Mouse (Mus musculus) v-Abl transformed pro-B cells (cell line): ENCODE measurements around the gene Trcg1.

Experiments used
- in situ Hi-C, 2 experiments: fragments of 400-800 bp; cut with MboI; formaldehyde crosslinking; loops; one replicate each; pipeline ENCODE4 v1.15.1; 2025; ENCODE audit not compliant: unreplicated experiment in 2 of 2

Trcg1 gene

GRCm38 (mm10) chr9:57278268-57278667 is 41.9 kb downstream of the Trcg1 start:
- in situ Hi-C loops = loop anchor here in 1 of 2 experiments (10.0 kb wide), 1 partner anchor 367 kb away; no protein-coding TSS in a partner anchor

GRCm38 (mm10) chr9:57279441-57279840 is 43.1 kb downstream of the Trcg1 start:
- in situ Hi-C loops = loop anchor here in 1 of 2 experiments (10.0 kb wide), 1 partner anchor 365 kb away; no protein-coding TSS in a partner anchor

GRCm38 (mm10) chr9:57281549-57281948 is 45.2 kb downstream of the Trcg1 start:
- in situ Hi-C loops = no loop called here

- in situ Hi-C loops = no loop called here
Measured at GRCm38 (mm10) chr9:57282686-57283085, 46.3 kb downstream of the Trcg1 start.

GRCm38 (mm10) chr9:57283311-57283710 is 47.0 kb downstream of the Trcg1 start:
- in situ Hi-C loops = no loop called here

- in situ Hi-C loops = no loop called here
Measured at GRCm38 (mm10) chr9:57287183-57287582, 50.8 kb downstream of the Trcg1 start.

GRCm38 (mm10) chr9:57294905-57295304 is 58.5 kb downstream of the Trcg1 start:
- in situ Hi-C loops = no loop called here

GRCm38 (mm10) chr9:57295666-57296065 is 59.3 kb downstream of the Trcg1 start:
- in situ Hi-C loops = no loop called here

GRCm38 (mm10) chr9:57296277-57296676 is 59.9 kb downstream of the Trcg1 start:
- in situ Hi-C loops = no loop called here

- in situ Hi-C loops = no loop called here
Measured at GRCm38 (mm10) chr9:57297938-57298337, 61.6 kb downstream of the Trcg1 start.
